Mouse (Mus musculus): ENCODE measurements at regions not wholly inside any gene's neighbourhood (a gene's known extent, or its start where the extent isn't known, plus 50 kb on each side); places are given as distances from the start of the nearest gene placed in this dataset.

GRCm38 (mm10) chr15:7493126-7493669, 95.0 kb upstream of the Egflam start:
- no peak for DNase-seq (ENCODE audit: low read depth, low spot score)
- no peak for TF ChIP-seq POLR2AphosphoS2 (IDR thresholded peaks at IDR 0.05; ENCODE audit: low read length)
- TF ChIP-seq MYB (IDR thresholded peaks at IDR 0.05; ENCODE audit: low read depth, low read length): no peak
- no peak for TF ChIP-seq E2F4 (IDR thresholded peaks at IDR 0.05; ENCODE audit: borderline replicate concordance, low read depth, low read length)
- no peak for TF ChIP-seq ZC3H11A (IDR thresholded peaks at IDR 0.05; ENCODE audit: low read depth, low read length)
- TF ChIP-seq SIN3A (IDR thresholded peaks at IDR 0.05; ENCODE audit: low read length): no peak
- H3K36me3 ChIP-seq (ENCODE audit: control insufficient read depth in 1 of 2, insufficient read depth in 2 of 2, low read length in 2 of 2): no peaks in the 10 kb centered on the region

GRCm38 (mm10) chr15:7497852-7498251, 99.7 kb upstream of the Egflam start:
- TF ChIP-seq RCOR1 (IDR thresholded peaks at IDR 0.05; ENCODE audit: low read depth, low read length): no peak
- TF ChIP-seq NRF1 (IDR thresholded peaks at IDR 0.05; ENCODE audit: insufficient read depth, low read depth, low read length, poor library complexity, severe bottlenecking): no peak
- TF ChIP-seq TCF12 (IDR thresholded peaks at IDR 0.05; ENCODE audit: low read depth, low read length): no peak
- TF ChIP-seq CTCF (IDR thresholded peaks at IDR 0.05 in 2 of 3, conservative IDR thresholded peaks at IDR 0.05 in 1 of 3; ENCODE audit: control insufficient read depth in 1 of 3, insufficient read depth in 1 of 3, low read depth in 2 of 3, low read length in 3 of 3, poor library complexity in 1 of 3, severe bottlenecking in 1 of 3): no peak
- no peak for TF ChIP-seq KAT2A (conservative IDR thresholded peaks at IDR 0.05; ENCODE audit: low read depth, low read length)
- TF ChIP-seq BHLHE40 (IDR thresholded peaks at IDR 0.05; ENCODE audit: borderline replicate concordance, low read depth, low read length): no peak
- Histone ChIP-seq H3K27me3 (ENCODE audit: control insufficient read depth in 1 of 2, insufficient read depth in 2 of 2, low read length in 2 of 2) (peaks cover 0 to 2% of the 10 kb centered on the region in 2 experiments; a peak in 2 of 4 replicates), H3K4me3 (ENCODE audit: control insufficient read depth in 1 of 2, insufficient read depth in 1 of 2, low read depth in 2 of 2, low read length in 2 of 2) (no peak overlapping the region), H3K9ac (ENCODE audit: control insufficient read depth, low read depth, low read length, poor library complexity, severe bottlenecking) (no peak overlapping the region), H3K4me1 (ENCODE audit: control insufficient read depth in 1 of 2, insufficient read depth in 2 of 2, low read length in 2 of 2) (no peaks in the 10 kb centered on the region), H3K27ac (ENCODE audit: control insufficient read depth, low read depth, low read length) (no peak overlapping the region), H3K79me2 (ENCODE audit: control insufficient read depth, insufficient read depth, low read length, poor library complexity) (no peaks in the 10 kb centered on the region), H3K36me3 (ENCODE audit: control insufficient read depth in 1 of 2, insufficient read depth in 2 of 2, low read length in 2 of 2) (no peaks in the 10 kb centered on the region), H3K9me3 (replicated peaks; ENCODE audit: insufficient read depth, low read length) (no peaks in the 10 kb centered on the region)
- no peak for DNase-seq (ENCODE audit: low read depth, low spot score)

More at GRCm38 (mm10) chr15:7493126-7493669, 95.0 kb upstream of the Egflam start:
- Histone ChIP-seq H3K4me3 (ENCODE audit: control insufficient read depth in 1 of 2, insufficient read depth in 1 of 2, low read depth in 2 of 2, low read length in 2 of 2) (no peak overlapping the region), H3K27me3 (ENCODE audit: control insufficient read depth in 1 of 2, insufficient read depth in 2 of 2, low read length in 2 of 2) (peaks cover 0 to under 1% of the 10 kb centered on the region in 2 experiments; a peak in 1 of 4 replicates), H3K4me1 (ENCODE audit: control insufficient read depth in 1 of 2, insufficient read depth in 2 of 2, low read length in 2 of 2) (no peaks in the 10 kb centered on the region), H3K27ac (ENCODE audit: control insufficient read depth, low read depth, low read length) (no peak overlapping the region), H3K9ac (ENCODE audit: control insufficient read depth, low read depth, low read length, poor library complexity, severe bottlenecking) (no peak overlapping the region), H3K79me2 (ENCODE audit: control insufficient read depth, insufficient read depth, low read length, poor library complexity) (no peaks in the 10 kb centered on the region), H3K9me3 (replicated peaks; ENCODE audit: insufficient read depth, low read length) (no peaks in the 10 kb centered on the region)

DNA sequence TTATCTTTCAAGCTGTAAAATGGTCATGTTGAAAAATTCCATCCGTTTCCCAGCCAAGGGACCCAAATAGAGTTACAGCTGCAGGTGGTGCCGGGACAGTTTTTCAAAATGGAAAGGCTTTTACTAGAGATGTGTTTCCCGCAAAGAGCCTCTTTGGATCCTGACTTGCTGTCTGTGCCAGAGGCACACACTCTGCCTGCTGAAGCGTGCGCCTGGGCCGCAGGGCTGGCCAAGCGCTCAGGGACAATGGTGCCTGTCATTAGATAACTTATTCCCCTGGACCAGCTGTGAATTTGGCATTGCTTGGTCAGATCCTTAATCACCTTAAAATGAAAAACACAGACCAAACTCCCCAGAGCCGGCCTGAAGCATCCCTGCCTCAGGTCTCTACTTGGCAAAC, 110.3 kb upstream of the Egflam start:
- H3K4me1 ChIP-seq (ENCODE audit: control insufficient read depth in 1 of 2, insufficient read depth in 2 of 2, low read length in 2 of 2): no peaks in the 10 kb centered on the region

More for the DNA sequence above, 110.3 kb upstream of the Egflam start:
- no peak overlapping the region for H3K9ac ChIP-seq (ENCODE audit: control insufficient read depth, low read depth, low read length, poor library complexity, severe bottlenecking)
- H3K79me2 ChIP-seq (ENCODE audit: control insufficient read depth, insufficient read depth, low read length, poor library complexity): no peaks in the 10 kb centered on the region
- H3K4me3 ChIP-seq (ENCODE audit: control insufficient read depth in 1 of 2, insufficient read depth in 1 of 2, low read depth in 2 of 2, low read length in 2 of 2): no peak overlapping the region
- H3K27ac ChIP-seq (ENCODE audit: control insufficient read depth, low read depth, low read length): no peak overlapping the region
- H3K36me3 ChIP-seq (ENCODE audit: control insufficient read depth in 1 of 2, insufficient read depth in 2 of 2, low read length in 2 of 2): no peaks in the 10 kb centered on the region
- TF ChIP-seq HCFC1 (IDR thresholded peaks at IDR 0.05; ENCODE audit: low read depth, low read length) (no peak), ZC3H11A (IDR thresholded peaks at IDR 0.05; ENCODE audit: low read depth, low read length) (no peak), TCF12 (IDR thresholded peaks at IDR 0.05; ENCODE audit: low read depth, low read length) (no peak)
- peaks cover 0 to 6% of the 10 kb centered on the region in 2 experiments; a peak in 3 of 4 replicates for H3K27me3 ChIP-seq (ENCODE audit: control insufficient read depth in 1 of 2, insufficient read depth in 2 of 2, low read length in 2 of 2)
- DNase-seq (ENCODE audit: low read depth, low spot score): no peak
- H3K9me3 ChIP-seq (replicated peaks; ENCODE audit: insufficient read depth, low read length): no peaks in the 10 kb centered on the region
